Mouse (Mus musculus) megakaryocyte, embryonic 14.5 days (primary cell): ENCODE results near the gene Gm20388.

Source experiments
- FLI1 ChIP-seq: IDR thresholded peaks from 2 replicates; pipeline ENCODE4 v1.6.1; 2012; ENCODE audit warnings: low read length, inconsistent platforms, mixed read lengths
- GATA1 ChIP-seq: IDR thresholded peaks from 3 replicates; pipeline ENCODE4 v1.6.1; 2012; ENCODE audit warnings: mixed read lengths, low read length, inconsistent platforms, borderline replicate concordance

DNA sequence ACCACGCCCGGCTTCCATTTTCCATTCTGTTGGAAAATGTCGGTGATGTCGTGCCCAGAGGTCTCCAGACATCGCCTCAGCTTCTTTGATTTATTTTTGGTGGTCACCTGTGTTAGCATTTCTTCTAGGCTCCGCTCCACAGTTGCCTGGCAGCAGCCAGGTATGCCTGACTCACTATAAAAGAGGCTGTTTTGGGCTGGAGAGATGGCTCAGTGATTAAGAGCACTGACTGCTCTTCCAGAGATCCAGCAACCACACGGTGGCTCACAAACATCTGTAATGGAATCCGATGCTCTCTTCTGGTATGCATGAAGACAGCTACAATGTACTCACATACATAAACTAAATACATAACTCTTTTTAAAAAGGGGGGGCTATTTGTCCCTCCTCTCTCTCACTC, 2015.6 kb downstream of the Gm20388 start:
- no peak for TF ChIP-seq GATA1
- TF ChIP-seq FLI1 = no peak
